ENCODE assay signal across 9 mouse cellular contexts in the genomic region with DNA sequence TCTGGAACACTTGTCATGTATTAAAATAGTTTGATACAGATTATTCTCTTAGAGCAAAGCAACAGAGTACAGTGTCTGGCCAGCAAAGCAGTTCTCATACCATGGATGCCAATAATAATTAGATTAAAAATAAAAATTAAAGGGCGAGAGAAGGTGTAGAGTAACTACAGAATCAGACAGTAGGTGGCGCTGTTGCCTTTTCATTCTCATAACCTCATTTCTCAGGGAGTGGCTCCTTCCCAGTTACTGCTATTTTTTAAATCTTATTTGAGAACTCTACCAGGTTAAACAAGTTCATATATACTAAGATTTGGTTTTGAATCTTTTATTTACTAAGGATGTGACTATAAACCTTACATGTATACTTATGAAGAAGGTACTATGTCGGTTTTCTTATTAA.
DNase-seq lines count a peak whose midpoint lies in the region; ATAC-seq and TF ChIP-seq lines count a peak whose summit lies in the region.
"Had no signal": no experiment of that assay in that cellular context is flagged by ENCODE, and none has a peak within 500 bp of the region (broad histone marks: within the 10 kb centered on the region; RNA-seq: fewer than 3 reads in every experiment).

No protein-coding gene starts in this region.

- H3K4me2 ChIP-seq in liver, embryonic 12.5 days, result no peak overlapping the region
- H3K4me2 ChIP-seq in liver, embryonic 14.5 days (ENCODE audit: low read depth), result no peak overlapping the region

- H3K27ac ChIP-seq in liver, adult 2 months (replicated peaks; ENCODE audit: insufficient read depth, low read depth, low read length), result no peak overlapping the region
- H3K27ac ChIP-seq in liver, embryonic 12.5 days, result no peak overlapping the region
- H3K27ac ChIP-seq in liver, embryonic 14.5 days, result no peak overlapping the region
- no peak overlapping the region for H3K27ac ChIP-seq in thymus, adult 2 months (ENCODE audit: control insufficient read depth, insufficient read depth, low read length)
- H3K27ac ChIP-seq: macrophage had no signal

- no peaks in the 10 kb centered on the region for H3K4me1 ChIP-seq in liver, adult 2 months (ENCODE audit: control insufficient read depth, insufficient read depth, low read length)
- no peaks in the 10 kb centered on the region for H3K4me1 ChIP-seq in liver, embryonic 12.5 days
- H3K4me1 ChIP-seq in liver, embryonic 14.5 days (replicated peaks; ENCODE audit: control insufficient read depth in 2 of 2, insufficient read depth in 2 of 2, low read length in 1 of 2), result no peaks in the 10 kb centered on the region
- no peaks in the 10 kb centered on the region for H3K4me1 ChIP-seq in thymus, adult 2 months (replicated peaks; ENCODE audit: control insufficient read depth, insufficient read depth, low read length)

- ATAC-seq in liver, embryonic 12.5 days, result no peak
- no peak for ATAC-seq in liver, embryonic 14.5 days (ENCODE audit: insufficient read depth)

- no peaks in the 10 kb centered on the region for H3K79me2 ChIP-seq in liver, adult 2 months (ENCODE audit: control insufficient read depth, insufficient read depth, low read length)

- peaks cover 2% of the 10 kb centered on the region; the same call in 1 of the 2 replicates for H3K27me3 ChIP-seq in liver, adult 2 months (ENCODE audit: control insufficient read depth, insufficient read depth, low read length)
- no peaks in the 10 kb centered on the region for H3K27me3 ChIP-seq in liver, embryonic 12.5 days (replicated peaks)
- no peaks in the 10 kb centered on the region for H3K27me3 ChIP-seq in liver, embryonic 14.5 days (ENCODE audit: control insufficient read depth, insufficient read depth, low read length)
- no peaks in the 10 kb centered on the region for H3K27me3 ChIP-seq in thymus, adult 2 months (ENCODE audit: control insufficient read depth, insufficient read depth, low read length)

- peak; percentile 16 for DNase-seq in liver, adult 2 months (ENCODE audit: extremely low read depth, low read depth, low spot score)
- DNase-seq in WW6 (ENCODE audit: low read depth, low spot score), result peak; percentile 1
- peak; percentile 80 for DNase-seq in embryo, embryonic 10 days (ENCODE audit: low spot score)
- peak; percentile 43 for DNase-seq in induced T-regulatory cell, adult 2 months (ENCODE audit: low read depth)
- DNase-seq in liver, embryonic 14.5 days (ENCODE audit: low read depth in 3 of 3, low spot score in 3 of 3), result peak in 2 of 3 experiments; percentile 1 to 7
- DNase-seq in right cerebral cortex, adult 2 months (ENCODE audit: low spot score in 2 of 2), result peak; percentile 63 to 80
- no peak for DNase-seq in thymus, adult 2 months

- 24% methylated on average over 3 of the region's 3 CpGs for WGBS in liver, adult 2 months
- WGBS in liver, embryonic 12.5 days (ENCODE audit: insufficient replicate concordance), result 26% methylated on average over 3 of the region's 3 CpGs
- 25% methylated on average over 3 of the region's 3 CpGs for whole genome bisulfite sequencing in liver, embryonic 14.5 days (ENCODE audit: insufficient replicate concordance)
- 29% methylated on average over 3 of the region's 3 CpGs for WGBS in thymus, adult 2 months

- no peak overlapping the region for H3K9ac ChIP-seq in liver, adult 2 months (ENCODE audit: low read depth, low read length)
- H3K9ac ChIP-seq in liver, embryonic 12.5 days, result no peak overlapping the region
- H3K9ac ChIP-seq in liver, embryonic 14.5 days (replicated peaks), result no peak overlapping the region

- no peak overlapping the region for H3K4me3 ChIP-seq in liver, adult 2 months (ENCODE audit: insufficient read depth, low read depth, low read length)
- no peak overlapping the region for H3K4me3 ChIP-seq in liver, embryonic 12.5 days
- no peak overlapping the region for H3K4me3 ChIP-seq in liver, embryonic 14.5 days (ENCODE audit: insufficient read depth in 1 of 2, low read depth in 2 of 2, low read length in 2 of 2)
- no peak overlapping the region for H3K4me3 ChIP-seq in thymus, adult 2 months (ENCODE audit: control insufficient read depth, insufficient read depth, low read length)

- TF ChIP-seq POLR2A in liver, adult 2 months (IDR thresholded peaks at IDR 0.05; ENCODE audit: extremely low read depth, insufficient read depth, low read length), result no peak
- no peak for TF ChIP-seq POLR2A in thymus, adult 2 months (IDR thresholded peaks at IDR 0.05; ENCODE audit: control insufficient read depth, extremely low read depth, insufficient read depth, low read length, poor library complexity)

- peak; percentile 63 for TF ChIP-seq CTCF in liver, adult 2 months (IDR thresholded peaks at IDR 0.05; ENCODE audit: low read depth, low read length)
- TF ChIP-seq CTCF in liver, embryonic 14.5 days (IDR thresholded peaks at IDR 0.05; ENCODE audit: low read depth), result peak; percentile 54
- no peak for TF ChIP-seq CTCF in thymus, adult 2 months (IDR thresholded peaks at IDR 0.05; ENCODE audit: borderline replicate concordance, control insufficient read depth, extremely low read depth, insufficient read depth, low read length, poor library complexity)

- H3K36me3 ChIP-seq in liver, adult 2 months (ENCODE audit: control insufficient read depth, insufficient read depth, low read length), result no peaks in the 10 kb centered on the region
- no peaks in the 10 kb centered on the region for H3K36me3 ChIP-seq in liver, embryonic 12.5 days
- no peaks in the 10 kb centered on the region for H3K36me3 ChIP-seq in liver, embryonic 14.5 days (replicated peaks; ENCODE audit: control insufficient read depth, insufficient read depth, low read depth)
- no peaks in the 10 kb centered on the region for H3K36me3 ChIP-seq in thymus, adult 2 months (ENCODE audit: control insufficient read depth, insufficient read depth, low read length)

- H3K9me3 ChIP-seq in liver, embryonic 12.5 days (replicated peaks), result no peaks in the 10 kb centered on the region
- H3K9me3 ChIP-seq in liver, embryonic 14.5 days (ENCODE audit: control insufficient read depth, low read length), result no peaks in the 10 kb centered on the region

- TF ChIP-seq EP300 in liver, embryonic 14.5 days (IDR thresholded peaks at IDR 0.05; ENCODE audit: low read depth), result no peak
